Mouse (Mus musculus): ENCODE measurements at regions not wholly inside any gene's neighbourhood (a gene's known extent, or its start where the extent isn't known, plus 50 kb on each side); places are given as distances from the start of the nearest gene placed in this dataset.

GRCm38 (mm10) chr6:24272821-24273220 lies 104.9 kb upstream of the Slc13a1 start:
- TF ChIP-seq ZC3H11A (IDR thresholded peaks at IDR 0.05; ENCODE audit: borderline replicate concordance, low read depth, low read length): no peak
- TF ChIP-seq ZNF384 (IDR thresholded peaks at IDR 0.05; ENCODE audit: low read depth, low read length): no peak
- TF ChIP-seq CHD2 (IDR thresholded peaks at IDR 0.05; ENCODE audit: low read depth, low read length): no peak
- TF ChIP-seq HCFC1 (IDR thresholded peaks at IDR 0.05; ENCODE audit: borderline replicate concordance, insufficient read depth, low read length): no peak
- TF ChIP-seq MAFK (IDR thresholded peaks at IDR 0.05; ENCODE audit: insufficient read depth, low read depth, low read length): no peak
